Mouse (Mus musculus) neural tube, embryonic 11.5 days (tissue): Measurements from ENCODE around the gene Olig2. TPM values are rescaled to one million over a fixed set of nuclear protein-coding genes. Genes with fewer than 3 reads are reported as not detected.

Experiments
- ATAC-seq: fragments of 200-750 bp; cut with Nextera tagmentation; 2 replicates; pipeline ENCODE4 v1.8.0; 2017; ENCODE audit warnings: moderate number of reproducible peaks, mild to moderate bottlenecking, moderate TSS enrichment, moderate library complexity; ENCODE audit not compliant: insufficient read depth, low FRiP score, low TSS enrichment
- DNase-seq: peaks from one replicate; pipeline ENCODE4 v3.0.0-alpha.2; 2015; ENCODE audit warnings: low spot score
- H3K27ac ChIP-seq: fragments of 300-500 bp; sonication (generic); 2 replicates; pipeline ENCODE4 v1.5.1; 2014; ENCODE audit warnings: low read depth, mild to moderate bottlenecking, low read length
- H3K27me3 ChIP-seq: fragments of 300-500 bp; sonication (generic); 2 replicates; pipeline ENCODE4 v1.6.1; 2014; ENCODE audit warnings: mild to moderate bottlenecking, low read length, mixed read lengths; ENCODE audit not compliant: control insufficient read depth, insufficient read depth
- H3K36me3 ChIP-seq: fragments of 300-500 bp; sonication (generic); 2 replicates; pipeline ENCODE4 v1.6.1; 2014; ENCODE audit warnings: mild to moderate bottlenecking, low read length, moderate library complexity, mixed read lengths; ENCODE audit not compliant: control insufficient read depth, insufficient read depth
- H3K4me1 ChIP-seq: fragments of 300-500 bp; sonication (generic); 2 replicates; pipeline ENCODE4 v1.6.1; 2014; ENCODE audit warnings: low read length, mixed read lengths; ENCODE audit not compliant: control insufficient read depth, insufficient read depth
- H3K4me2 ChIP-seq: fragments of 300-500 bp; sonication (generic); 2 replicates; pipeline ENCODE4 v1.6.1; 2014; ENCODE audit warnings: low read depth, mild to moderate bottlenecking, moderate library complexity
- H3K4me3 ChIP-seq: fragments of 300-500 bp; sonication (generic); 2 replicates; pipeline ENCODE4 v1.5.1; 2014; ENCODE audit warnings: low read depth, low read length
- H3K9ac ChIP-seq: fragments of 300-500 bp; sonication (generic); 2 replicates; pipeline ENCODE4 v1.6.1; 2014; ENCODE audit warnings: mild to moderate bottlenecking, low read length
- H3K9me3 ChIP-seq: fragments of 300-500 bp; sonication (generic); 2 replicates; pipeline ENCODE4 v1.6.1; 2016; ENCODE audit warnings: low read length; ENCODE audit not compliant: control insufficient read depth
- WGBS: fragments of 180-500 bp; shearing (Covaris S2); extraction: QIAGEN DNeasy Blood & Tissue Kit; methylation state at CpG from one replicate; pipeline ENCODE4 v1.1.7; 2014; 5-methylcytosine and 5-hydroxymethylcytosine counted together
- polyA plus RNA-seq: library from polyadenylated mRNA; unstranded; fragments of >200 nt; fragmentation: Nextera tagmentation; extraction: Ambion mirVana; gene quantifications from 2 replicates; pipeline ENCODE4 v1.2.1, GENCODE M21; 2014

The Olig2 gene
- polyA plus RNA-seq, 1 experiment from 2014 or later = 2.0 TPM

DNA sequence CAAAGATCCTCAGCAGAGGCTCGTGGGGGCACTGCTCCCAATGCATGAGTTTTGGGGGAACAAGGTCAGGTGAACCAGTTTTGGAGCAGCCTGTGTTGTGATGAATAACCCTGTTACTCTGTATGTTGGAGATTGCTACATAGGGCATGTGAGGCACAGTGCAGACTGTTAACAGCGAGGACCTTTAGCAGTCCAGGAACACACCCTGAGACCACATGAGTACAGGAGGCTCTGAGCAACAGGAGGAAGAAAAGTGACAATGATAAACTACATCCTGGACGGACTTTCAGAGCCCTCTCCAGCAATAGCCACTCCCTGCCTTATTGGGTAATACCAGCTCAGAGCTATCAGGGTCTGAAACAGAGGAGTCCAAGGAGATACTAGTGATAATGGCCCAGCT lies 33.7 kb downstream of the Olig2 start:
- WGBS = 64% methylated on average over 3 of the region's 3 CpGs

DNA sequence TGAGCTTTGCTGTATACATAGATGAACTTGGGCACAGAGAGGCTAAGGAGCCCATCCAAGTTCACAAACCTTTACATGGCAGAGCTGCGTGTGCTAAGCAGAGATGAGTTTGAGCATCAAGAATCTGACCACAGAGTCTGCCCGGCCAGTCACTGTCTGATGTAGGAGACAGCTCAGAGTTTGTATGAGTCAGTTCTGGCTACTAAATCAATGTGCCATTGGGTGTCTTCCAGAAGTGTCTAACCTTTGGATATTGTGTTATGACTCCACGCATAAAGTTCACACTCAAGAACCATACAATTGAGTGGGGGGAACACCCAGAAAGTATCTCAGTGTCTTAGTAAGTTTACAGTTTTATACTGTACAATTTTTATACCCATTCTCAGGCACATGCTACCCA lies 35.6 kb downstream of the Olig2 start:
- Histone ChIP-seq H3K36me3 (no peaks in the 10 kb centered on the region), H3K27ac (no peak overlapping the region), H3K4me2 (no peak overlapping the region), H3K4me3 (no peak overlapping the region), H3K9ac (no peak overlapping the region), H3K27me3 (peaks cover 67% of the 10 kb centered on the region), H3K4me1 (no peaks in the 10 kb centered on the region), H3K9me3 (no peaks in the 10 kb centered on the region)
- no peak for ATAC-seq
- DNase-seq = no peak
- WGBS = 89% methylated on average over 3 of the region's 3 CpGs

More for the DNA sequence above, 33.7 kb downstream of the Olig2 start:
- Histone ChIP-seq H3K9me3 (no peaks in the 10 kb centered on the region), H3K9ac (no peak overlapping the region), H3K27ac (no peak overlapping the region), H3K36me3 (no peaks in the 10 kb centered on the region), H3K4me1 (no peaks in the 10 kb centered on the region), H3K27me3 (peaks cover 62% of the 10 kb centered on the region), H3K4me2 (no peak overlapping the region), H3K4me3 (no peak overlapping the region)
- ATAC-seq (no peak), DNase-seq (no peak)

DNA sequence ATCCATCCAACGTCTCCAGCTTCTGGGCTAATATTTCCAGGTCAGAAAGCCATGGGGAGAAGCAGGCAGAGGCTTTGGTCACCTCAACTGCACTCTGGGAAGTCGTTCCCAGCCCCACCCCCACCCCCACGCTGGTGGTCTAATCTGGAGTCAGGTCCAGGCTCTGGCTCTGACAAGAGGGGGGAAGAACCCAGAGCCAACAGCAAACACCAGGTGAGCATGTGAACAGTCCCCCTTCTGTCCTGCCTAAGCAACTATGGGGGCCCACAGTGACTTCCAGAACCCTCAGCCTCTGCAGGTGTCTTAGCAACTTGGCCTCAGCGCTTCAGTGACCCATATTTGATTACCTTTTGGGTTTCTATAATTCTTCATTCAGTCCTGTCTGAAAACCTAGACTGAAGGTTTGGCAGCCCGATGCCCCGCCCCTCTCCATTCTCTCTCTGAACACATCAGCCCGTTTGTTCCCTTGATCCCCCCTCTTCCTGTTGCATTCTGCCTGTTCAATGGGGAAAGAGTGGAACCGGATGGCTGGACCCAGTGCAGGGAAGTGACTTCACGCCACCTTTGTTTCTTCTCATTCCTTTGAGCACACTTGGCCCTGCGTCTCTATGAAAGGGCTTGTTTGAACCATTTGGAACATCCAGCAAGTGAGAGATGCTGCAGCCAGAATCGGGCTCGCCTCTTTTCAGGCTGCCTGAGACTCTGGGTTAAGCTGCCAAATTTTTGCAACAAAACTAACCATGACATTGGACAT lies 37.4 kb downstream of the Olig2 start:
- 33% methylated on average over 12 of the region's 12 CpGs for WGBS
- no peak for DNase-seq
- peaks cover 67% of the 10 kb centered on the region for H3K27me3 ChIP-seq

DNA sequence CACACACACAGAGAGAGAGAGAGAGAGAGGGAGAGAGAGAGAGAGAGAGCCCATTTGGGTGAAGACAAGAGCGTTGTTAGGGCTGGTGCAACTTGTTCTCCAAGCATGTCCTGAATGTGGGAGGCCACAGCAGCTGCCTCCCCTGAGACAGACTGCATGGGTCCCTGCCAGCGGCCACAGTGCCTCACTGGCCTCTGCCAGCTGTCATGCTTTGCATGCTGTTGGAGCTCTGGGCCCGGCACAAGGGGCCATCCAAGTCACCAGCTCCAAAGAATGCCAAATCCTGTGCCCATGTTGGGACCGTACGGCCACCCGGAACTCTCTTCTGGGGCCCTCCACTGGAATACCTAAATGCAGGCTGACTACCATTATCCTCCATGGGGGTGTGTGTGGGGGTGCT lies 40.7 kb downstream of the Olig2 start:
- no peak overlapping the region for H3K9ac ChIP-seq

More for the DNA sequence above, 37.4 kb downstream of the Olig2 start:
- H3K9ac ChIP-seq = no peak overlapping the region
- no peaks in the 10 kb centered on the region for H3K4me1 ChIP-seq
- no peaks in the 10 kb centered on the region for H3K36me3 ChIP-seq
- H3K27ac ChIP-seq = no peak overlapping the region
- no peaks in the 10 kb centered on the region for H3K9me3 ChIP-seq
- H3K4me2 ChIP-seq = no peak overlapping the region
- ATAC-seq = no peak
- H3K4me3 ChIP-seq = no peak overlapping the region

DNA sequence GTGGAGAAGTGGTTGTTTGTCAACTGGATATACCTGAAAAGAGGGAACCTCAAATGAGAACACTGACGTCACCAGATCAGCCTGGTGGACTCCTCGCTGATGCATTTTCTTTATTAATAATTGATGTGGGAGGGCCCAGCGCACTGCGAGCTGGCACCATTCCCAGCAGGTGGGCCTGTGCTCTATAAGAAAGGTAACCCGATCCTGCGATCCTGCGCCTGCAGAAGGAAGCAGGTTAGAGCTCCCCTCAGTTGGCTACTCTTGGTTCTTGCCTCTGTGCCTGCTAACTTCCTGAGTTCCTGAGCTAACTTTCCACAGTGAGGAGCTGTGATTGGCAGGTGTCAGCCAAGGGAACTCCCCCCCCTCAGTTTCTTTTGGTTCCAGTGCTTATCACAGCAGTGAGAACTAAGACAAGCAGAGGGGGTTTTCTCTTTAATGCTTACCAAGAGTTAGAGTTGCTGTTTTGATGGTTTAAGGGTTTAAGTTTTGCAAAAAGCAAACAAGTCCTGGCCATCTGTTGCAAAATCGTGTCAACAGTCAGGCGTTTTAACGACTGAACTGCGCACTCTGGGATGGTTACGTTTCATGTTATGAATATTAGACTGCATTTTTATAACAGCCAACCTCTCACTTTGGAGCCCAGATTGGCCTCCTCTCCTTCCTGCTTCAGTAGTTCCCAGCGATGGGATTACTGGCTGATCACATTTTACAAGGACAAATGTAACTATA lies 43.6 kb downstream of the Olig2 start:
- peaks cover 89% of the 10 kb centered on the region for H3K27me3 ChIP-seq
- H3K4me2 ChIP-seq = no peak overlapping the region
- no peak overlapping the region for H3K27ac ChIP-seq
- H3K4me1 ChIP-seq = peaks cover 4% of the 10 kb centered on the region; the same call in 1 of the 2 replicates
- no peaks in the 10 kb centered on the region for H3K36me3 ChIP-seq
- no peak for DNase-seq
- 10% methylated on average over 13 of the region's 13 CpGs for WGBS
- H3K9ac ChIP-seq = no peak overlapping the region
- no peak for ATAC-seq
- no peaks in the 10 kb centered on the region for H3K9me3 ChIP-seq
- no peak overlapping the region for H3K4me3 ChIP-seq

More for the DNA sequence above, 40.7 kb downstream of the Olig2 start:
- Histone ChIP-seq H3K4me1 (peaks cover 4% of the 10 kb centered on the region; the same call in 1 of the 2 replicates), H3K4me3 (no peak overlapping the region), H3K36me3 (no peaks in the 10 kb centered on the region), H3K27ac (no peak overlapping the region), H3K9me3 (no peaks in the 10 kb centered on the region), H3K27me3 (peaks cover 77% of the 10 kb centered on the region), H3K4me2 (no peak overlapping the region)
- WGBS = 80% methylated on average over 6 of the region's 6 CpGs
- ATAC-seq (no peak), DNase-seq (no peak)

DNA sequence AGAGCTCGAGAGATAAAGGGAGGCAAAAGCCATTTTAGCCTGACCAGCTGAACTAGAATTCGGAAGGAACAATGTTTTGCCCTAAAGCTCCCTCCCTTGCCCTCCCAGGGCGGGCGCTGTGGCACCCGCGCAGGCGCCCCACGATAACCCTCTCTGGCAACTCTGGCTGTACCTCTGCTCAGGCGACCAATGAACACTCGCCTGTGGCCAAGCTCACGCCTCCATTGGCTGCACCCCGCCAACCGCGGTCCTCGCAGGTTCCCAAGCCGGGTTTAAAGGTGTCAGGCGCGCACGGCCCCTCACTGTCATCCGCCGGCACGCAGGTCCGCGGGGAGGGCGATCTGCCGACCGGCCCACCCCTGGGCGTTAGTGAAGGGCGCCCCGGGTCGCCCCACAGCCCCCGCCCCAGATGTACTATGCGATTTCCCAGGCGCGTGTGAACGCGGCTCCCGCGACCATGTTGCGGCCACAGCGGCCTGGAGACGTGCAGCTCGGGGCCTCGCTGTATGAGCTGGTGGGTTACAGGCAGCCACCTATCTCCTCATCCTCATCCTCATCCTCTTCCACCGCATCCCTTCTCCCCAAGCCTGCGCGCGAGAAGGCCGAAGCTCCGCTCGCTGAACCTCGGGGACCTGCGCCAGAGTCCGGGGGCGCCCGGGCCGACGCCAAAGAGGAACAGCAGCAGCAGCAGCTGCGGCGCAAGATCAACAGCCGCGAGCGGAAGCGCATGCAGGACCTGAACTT lies 44.4 kb downstream of the Olig2 start, which contains the start of gene Olig1:
TSS of gene Olig1 (plus strand) at position 305 of the 744 bp plus-strand sequence.
- Histone ChIP-seq H3K27ac (no peak within 1 kb of the TSS), H3K4me1 (peaks cover 4% of the 10 kb centered on the region; the same call in 1 of the 2 replicates), H3K4me2 (peak within 1 kb of the TSS; percentile 65), H3K9me3 (no peaks in the 10 kb centered on the region), H3K36me3 (no peaks in the 10 kb centered on the region), H3K9ac (no peak within 1 kb of the TSS), H3K4me3 (peak within 1 kb of the TSS; percentile 37), H3K27me3 (peaks cover 91% of the 10 kb centered on the region)
- DNase-seq (peak; percentile 73), ATAC-seq (peak; percentile 83; the same call in 1 of the 2 replicates)
- under 1% methylated on average over 63 of the region's 64 CpGs for WGBS

DNA sequence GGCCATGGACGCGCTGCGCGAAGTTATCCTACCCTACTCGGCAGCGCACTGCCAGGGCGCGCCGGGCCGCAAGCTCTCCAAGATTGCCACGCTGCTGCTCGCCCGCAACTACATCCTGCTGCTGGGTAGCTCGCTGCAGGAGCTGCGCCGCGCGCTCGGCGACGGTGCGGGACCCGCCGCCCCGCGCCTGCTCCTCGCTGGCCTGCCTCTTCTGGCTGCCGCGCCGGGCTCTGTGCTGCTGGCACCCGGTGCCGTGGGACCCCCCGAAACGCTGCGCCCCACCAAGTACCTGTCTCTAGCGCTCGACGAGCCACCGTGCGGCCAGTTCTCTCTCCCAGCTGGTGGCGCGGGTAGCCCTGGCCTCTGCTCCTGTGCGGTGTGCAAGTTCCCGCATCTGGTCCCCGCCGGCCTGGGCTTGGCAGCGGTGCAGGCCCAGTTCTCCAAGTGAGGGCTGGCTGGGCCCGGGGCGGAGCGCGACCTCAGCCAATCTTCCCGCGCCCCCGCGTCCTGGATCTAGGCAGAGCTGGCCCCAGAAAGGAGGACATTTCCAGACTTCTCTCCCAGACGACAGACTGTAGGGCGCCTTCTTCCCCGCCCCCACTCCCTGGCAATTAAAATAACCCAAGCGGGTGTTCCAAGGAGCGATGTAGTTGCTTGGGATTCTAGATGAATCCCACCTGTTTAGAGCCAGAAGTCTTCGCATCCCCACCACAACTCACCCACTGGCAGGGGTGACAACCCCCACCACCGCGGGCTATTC lies 45.1 kb downstream of the Olig2 start:
- ATAC-seq = no peak
- no peak overlapping the region for H3K27ac ChIP-seq

More for the DNA sequence above, 45.1 kb downstream of the Olig2 start:
- H3K4me2 ChIP-seq = peak overlapping the region; percentile 65
- H3K9me3 ChIP-seq = no peaks in the 10 kb centered on the region
- H3K4me3 ChIP-seq = peak overlapping the region; percentile 37
- H3K4me1 ChIP-seq = peaks cover 4% of the 10 kb centered on the region; the same call in 1 of the 2 replicates
- under 1% methylated on average over 63 of the region's 63 CpGs for WGBS
- H3K27me3 ChIP-seq = peaks cover 99% of the 10 kb centered on the region
- H3K9ac ChIP-seq = no peak overlapping the region
- peak; percentile 26 for DNase-seq
- no peaks in the 10 kb centered on the region for H3K36me3 ChIP-seq
